Mouse (Mus musculus) liver, embryonic 14.5 days (tissue): Measurements from ENCODE around the gene Rag1.

Experiments used
- CTCF ChIP-seq: IDR thresholded peaks from 2 replicates; pipeline ENCODE4 v1.5.1; 2016; ENCODE audit warnings: antibody characterized with exemption, low read depth, control low read depth
- EP300 ChIP-seq: IDR thresholded peaks from 2 replicates; pipeline ENCODE4 v1.6.1; 2016; ENCODE audit warnings: antibody characterized with exemption, low read depth

DNA sequence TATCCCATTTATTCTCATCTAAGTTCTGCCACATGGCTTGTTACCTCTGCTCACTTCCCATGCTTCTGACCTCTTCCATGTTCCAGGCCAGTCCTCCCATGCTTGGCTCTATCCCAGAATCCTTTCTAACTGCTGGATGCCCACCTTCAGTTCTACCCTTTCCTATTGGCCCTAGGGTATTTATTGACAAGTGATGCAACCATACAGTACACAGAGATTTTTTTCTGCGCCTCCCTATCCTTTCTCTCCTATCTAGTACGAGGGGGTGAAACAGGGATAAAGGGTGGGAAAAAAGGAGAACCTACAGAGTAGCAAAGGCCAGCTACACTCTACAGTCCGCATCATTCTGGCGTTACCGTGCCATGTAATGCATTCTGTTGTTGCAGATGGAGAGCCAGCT is 38.7 kb upstream of the Rag1 start:
- TF ChIP-seq CTCF (no peak), EP300 (no peak)
